Mouse (Mus musculus) brain, adult 2 months (tissue): ENCODE data around the gene Plekhh2.

Experiments
- DNase-seq: peaks from one replicate; pipeline ENCODE4 v3.0.0; 2011; ENCODE audit warnings: low read depth, low spot score

The Plekhh2 gene

GRCm38 (mm10) chr17:84573305-84573704 lies 61.6 kb downstream of the Plekhh2 start:
- no peak for DNase-seq

DNA sequence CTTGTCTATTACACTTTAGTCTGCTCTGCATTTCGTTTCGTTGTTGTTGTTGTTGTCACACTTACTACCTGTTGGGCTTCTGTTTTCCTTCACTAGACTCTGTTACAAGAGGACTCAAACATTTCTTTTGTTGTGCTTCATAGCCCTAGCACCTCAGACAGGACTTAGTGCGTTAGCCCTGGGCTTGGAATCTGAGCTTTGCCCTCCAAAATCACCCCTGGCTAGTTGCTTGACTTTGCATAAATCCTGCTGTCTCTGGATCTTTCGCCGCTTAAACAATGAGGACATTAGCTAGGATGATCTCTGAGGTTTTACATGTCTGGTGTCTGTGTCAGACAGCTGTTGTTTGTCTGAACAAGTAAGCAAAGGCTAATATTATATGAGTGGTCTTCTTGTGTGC lies 62.2 kb downstream of the Plekhh2 start:
- DNase-seq = no peak

DNA sequence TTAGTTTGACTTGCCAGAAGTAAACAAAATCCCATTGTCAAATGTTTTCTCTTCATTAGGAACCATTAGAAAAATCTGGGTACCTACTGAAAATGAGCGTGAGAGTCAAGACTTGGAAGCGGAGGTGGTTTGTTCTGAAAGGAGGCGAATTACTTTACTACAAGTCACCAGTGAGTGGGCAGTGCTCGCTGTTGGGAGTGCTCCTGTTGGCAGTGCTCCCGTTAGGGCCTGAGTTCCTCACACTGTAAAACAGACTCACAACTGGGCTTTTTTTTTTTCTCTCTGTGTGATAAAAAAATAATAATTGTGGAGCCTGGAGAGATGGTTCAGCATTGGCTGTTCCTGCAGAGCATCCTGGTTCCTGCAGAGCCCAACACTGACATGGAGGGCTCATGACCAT lies 63.4 kb downstream of the Plekhh2 start:
- peak; percentile 57 for DNase-seq

DNA sequence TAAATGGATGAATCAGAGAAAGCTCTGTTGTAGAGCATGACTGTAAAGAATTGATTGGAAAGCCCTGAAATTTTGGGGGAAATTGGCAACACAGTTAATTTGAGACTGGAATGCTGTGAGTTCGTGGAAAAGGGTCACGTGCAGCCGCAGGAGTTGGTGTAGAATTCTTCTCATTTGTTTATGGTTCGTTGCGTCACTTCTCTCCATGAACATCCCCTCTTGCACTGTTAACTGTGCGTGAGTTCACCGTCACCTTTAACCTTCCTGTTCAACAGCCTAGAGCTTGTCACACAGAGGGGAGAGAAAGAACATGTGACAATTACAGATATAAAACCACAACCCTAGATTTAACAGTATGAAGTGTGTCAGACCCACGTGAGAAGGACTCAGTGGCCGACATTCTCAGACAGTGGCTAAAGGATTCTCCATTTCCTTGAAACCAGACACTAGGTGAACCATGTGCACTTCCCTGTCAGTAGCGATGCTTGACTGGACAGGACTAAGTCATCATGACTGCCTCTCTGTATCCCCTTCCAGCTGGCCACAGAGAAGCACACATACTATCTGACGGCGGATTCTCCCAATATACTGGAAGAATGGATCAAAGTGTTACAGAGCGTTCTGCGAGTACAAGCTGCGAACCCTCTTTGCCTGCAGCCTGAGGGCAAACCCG lies 65.1 kb downstream of the Plekhh2 start:
- no peak for DNase-seq

- DNase-seq = no peak
These were observed 67.6 kb downstream of the Plekhh2 start for GRCm38 (mm10) chr17:84579249-84579648.

DNA sequence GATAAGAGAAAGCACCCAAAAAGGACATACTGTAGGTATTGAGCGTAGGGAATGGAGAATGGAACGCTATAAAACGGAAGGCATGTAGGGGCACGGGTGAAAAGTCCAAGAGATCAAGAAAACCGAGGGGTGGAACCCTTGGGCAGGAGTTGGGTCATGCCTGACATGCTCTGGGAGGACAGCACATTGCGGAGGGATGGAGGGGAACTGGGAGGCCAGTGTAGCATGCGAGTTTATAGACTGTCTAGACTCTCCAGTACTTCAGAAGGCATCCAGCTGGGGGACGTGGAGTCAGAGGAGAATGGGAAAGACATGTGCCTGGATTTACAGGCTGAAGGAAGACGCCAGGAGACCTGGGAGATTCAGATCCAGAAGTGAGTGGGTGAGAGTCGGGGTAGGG lies 68.1 kb downstream of the Plekhh2 start:
- DNase-seq = no peak

- DNase-seq = no peak
These were observed 69.1 kb downstream of the Plekhh2 start for GRCm38 (mm10) chr17:84580821-84581220.

DNA sequence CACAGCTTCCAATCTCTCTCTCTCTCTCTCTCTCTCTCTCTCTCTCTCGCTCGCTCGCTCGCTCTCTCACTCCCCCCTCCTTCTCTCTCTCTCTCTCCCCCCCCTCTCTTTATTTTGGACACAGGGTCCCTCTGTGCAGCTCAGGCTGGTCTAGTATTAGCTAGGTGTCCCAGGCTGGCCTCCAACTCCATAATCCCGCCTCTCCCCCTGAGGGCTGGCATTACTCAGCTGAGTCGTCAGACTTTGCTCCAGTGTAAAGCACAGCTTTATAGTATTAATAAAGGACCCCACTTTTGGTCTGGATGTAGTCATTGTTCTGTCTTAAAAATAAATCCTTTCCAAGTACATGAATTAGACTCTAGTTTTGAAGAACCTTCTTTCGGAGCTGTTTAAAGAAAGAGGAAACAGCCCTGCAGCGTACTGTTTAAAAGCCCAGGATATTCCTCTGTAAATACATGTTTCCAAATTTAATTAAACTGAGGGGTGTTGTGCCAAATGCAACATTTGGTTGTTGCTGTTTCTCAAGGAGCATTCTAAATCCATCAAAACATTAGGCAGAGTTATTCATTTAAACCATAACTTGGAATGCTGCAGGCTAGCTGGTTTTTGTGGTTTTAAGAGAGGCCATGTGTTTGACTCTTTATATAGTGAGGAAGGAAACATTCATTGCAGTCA lies 70.2 kb downstream of the Plekhh2 start:
- DNase-seq = no peak

DNA sequence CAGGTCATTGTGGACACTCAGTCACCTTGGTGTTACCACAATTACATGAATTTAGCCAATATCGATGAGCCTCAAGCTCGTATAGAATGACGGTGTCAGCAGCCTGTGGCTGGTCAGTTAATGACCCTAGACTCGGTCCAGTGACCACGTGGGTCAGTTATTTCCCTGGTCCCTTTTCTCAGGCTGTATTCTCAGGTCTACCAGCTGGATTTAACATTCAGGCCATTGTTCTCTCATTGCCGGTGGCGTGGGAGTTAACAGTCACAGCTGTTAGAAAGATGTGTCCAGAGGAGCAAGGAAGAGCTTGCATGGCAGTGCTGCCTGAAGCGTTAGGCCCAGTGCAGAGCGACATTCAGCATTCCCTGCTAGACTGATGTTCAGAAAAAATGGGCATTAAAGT lies 72.4 kb downstream of the Plekhh2 start:
- DNase-seq = no peak

GRCm38 (mm10) chr17:84585104-84585503 lies 73.4 kb downstream of the Plekhh2 start:
- peak; percentile 86 for DNase-seq

- DNase-seq = no peak
These were observed 78.4 kb downstream of the Plekhh2 start for GRCm38 (mm10) chr17:84590065-84590464.

DNA sequence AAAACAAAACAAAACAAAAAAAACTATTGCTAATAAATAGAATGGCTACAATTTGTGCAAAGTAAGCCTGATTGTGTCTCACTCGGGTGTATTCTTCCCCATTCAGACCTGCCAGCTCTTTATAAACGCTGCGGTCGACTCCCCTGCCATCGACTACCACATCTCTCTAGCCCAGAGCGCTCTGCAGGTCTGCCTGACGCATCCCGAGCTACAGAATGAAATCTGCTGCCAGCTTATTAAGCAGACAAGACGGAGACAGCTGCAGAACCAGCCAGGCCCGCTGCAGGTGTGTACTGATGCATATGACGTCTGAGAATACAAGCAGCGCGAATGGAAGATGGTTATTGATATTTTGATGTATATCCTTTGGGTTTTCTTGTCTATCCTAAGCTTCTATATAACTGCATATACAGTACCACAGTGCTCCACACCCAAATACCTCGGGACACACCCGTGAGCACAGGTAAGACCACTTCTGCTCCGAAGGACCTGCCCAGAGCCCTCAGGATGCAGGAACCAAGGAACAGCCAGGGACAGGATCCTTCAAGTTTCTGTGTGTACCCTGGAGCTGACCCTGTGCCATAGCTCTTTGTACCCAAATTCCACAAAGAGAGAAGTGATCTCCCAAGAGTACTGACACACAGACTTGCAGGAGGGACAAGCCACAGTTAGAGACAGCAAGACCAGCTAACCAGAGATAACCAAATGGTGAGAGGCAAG lies 79.9 kb downstream of the Plekhh2 start:
- DNase-seq = no peak

DNA sequence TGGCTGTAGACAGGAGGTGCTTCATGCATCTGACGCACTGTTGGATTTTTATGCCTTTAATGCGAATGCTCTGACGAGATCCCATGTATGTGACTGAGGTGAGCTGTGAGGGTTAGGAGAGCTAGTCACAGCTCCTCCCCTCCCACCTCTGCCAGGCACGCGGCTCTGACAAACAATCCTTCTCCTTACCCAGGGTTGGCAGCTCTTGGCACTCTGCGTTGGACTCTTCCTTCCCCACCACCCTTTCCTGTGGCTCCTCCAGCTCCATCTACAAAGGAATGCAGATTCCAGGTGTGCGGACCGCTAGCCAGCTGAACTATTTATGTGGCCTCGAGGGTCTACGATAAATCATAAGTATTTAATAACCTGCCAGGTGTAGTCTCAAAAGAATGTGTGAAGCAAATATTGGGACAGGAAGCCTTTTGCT lies 84.3 kb downstream of the Plekhh2 start:
- DNase-seq = peak; percentile 24

DNA sequence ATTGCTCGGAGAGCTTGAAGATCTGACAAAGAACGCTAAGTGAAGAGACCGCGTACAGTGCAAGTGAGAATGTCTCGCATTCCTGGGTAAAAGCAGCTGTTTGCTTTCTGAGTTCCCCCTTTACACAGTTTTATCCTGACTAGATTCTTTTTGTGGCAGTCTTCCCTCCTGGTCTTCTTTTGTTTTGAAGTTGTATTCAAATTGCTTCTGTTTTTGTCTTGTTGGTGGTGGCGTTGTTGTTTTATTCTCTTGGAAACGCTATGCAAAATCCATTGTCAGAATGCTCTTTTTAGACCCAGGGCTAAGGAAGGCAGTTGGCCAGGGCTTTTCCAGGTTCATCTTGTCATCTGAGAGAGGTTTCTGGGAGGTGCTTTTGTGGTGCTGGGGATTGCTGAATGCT lies 84.8 kb downstream of the Plekhh2 start:
- DNase-seq = no peak

DNA sequence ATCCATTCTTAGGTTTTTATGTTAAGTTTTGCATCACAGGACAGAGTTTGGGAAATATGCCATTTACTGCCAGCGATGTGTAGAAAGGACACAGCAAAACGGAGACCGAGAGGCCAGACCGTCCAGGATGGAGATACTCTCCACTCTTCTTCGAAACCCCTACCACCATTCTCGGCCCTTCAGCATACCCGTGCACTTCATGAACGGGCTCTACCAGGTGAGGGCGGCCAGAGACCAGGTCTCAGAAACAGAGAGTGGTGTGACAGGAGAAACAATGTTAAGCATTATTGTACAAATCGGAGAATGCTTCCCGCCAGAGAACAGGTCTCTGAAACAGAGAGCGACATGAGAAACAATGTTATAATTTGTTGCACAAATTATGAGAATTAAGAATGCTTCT lies 86.2 kb downstream of the Plekhh2 start:
- no peak for DNase-seq

DNA sequence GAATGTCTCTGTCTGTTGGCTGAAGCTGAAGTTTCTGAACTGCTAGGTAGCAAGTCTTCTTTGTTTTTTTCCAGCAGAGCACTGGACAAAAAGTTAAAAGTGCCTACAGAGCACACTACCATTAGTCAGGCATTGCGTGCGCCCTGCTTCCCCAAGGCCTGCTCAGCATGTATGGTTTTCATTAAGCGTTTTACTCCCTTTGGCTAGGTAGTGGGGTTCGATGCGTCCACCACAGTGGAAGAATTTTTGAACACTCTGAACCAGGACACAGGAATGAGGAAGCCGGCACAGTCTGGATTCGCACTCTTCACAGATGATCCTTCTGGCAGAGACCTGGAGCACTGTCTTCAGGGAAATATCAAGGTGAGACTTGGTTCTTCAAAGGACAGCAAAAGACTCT lies 87.2 kb downstream of the Plekhh2 start:
- no peak for DNase-seq

- peak; percentile 39 for DNase-seq
These were observed 88.6 kb downstream of the Plekhh2 start for GRCm38 (mm10) chr17:84600051-84600983.

DNA sequence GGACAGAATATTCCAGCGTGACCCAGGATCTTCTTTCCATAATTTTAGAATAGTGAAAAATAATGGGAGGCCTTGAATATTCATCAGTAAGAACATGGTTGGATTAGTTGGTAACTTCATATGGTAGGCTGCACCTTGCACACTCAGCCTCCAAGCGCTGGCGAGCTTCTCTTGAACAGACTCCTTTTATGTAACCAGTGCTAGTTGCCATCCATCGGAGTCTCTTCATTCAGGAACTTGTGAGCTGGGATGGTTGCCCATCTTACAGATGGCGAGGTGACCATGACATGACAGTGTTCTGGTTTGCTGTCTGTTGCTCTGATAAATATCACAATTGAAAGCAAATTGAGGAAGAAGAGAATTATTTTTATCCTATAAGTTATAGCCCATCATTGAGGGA lies 90.1 kb downstream of the Plekhh2 start:
- DNase-seq = peak; percentile 90

DNA sequence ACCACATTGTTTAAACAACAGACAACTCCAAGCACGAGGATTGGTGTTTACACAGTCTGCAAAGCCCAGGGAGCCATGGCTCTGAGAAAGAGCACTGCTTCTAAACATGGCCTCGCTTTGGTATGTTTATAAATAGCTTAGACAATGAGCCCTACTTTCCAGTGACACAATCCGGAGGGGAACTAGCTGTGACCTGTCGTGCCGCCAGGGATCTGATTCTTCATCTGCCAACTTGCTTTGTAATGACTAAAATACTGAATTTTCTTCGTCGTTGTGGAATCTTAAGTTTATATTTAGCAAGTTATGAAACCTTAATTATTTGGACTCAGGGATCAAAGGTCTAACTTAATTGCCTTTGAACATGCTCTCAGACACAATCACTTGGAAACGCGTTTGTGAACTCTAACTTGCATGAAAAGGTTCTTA lies 91.5 kb downstream of the Plekhh2 start:
- peak; percentile 45 for DNase-seq

- DNase-seq = no peak
These were observed 92.2 kb downstream of the Plekhh2 start for GRCm38 (mm10) chr17:84603709-84604420.

DNA sequence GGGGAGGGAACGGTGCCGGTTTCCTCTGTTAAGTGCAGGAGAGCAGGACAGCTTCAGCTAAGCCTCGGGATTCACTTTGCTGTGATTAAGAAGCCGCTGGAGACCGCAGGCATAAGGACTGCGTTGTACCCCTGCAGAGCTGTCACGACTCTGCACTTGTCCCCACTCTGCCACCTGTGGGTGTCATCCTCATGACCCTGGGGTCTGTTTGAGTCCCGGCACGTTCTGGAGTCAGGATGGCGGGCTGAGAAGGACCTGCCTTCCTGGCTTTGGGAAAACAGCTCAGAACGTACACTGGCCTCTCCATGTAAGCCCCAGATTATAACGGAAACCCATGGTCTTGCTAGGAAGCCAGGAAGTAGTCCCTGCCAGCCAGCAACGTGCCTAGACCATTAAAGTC lies 95.3 kb downstream of the Plekhh2 start:
- no peak for DNase-seq
